Mouse (Mus musculus): Measurements from ENCODE around the gene Kansl2. TPM values are rescaled to one million over a fixed set of nuclear protein-coding genes. Genes with fewer than 3 reads are reported as not detected.

Kansl2 gene
- polyA plus RNA-seq, 1 experiment from 2014 or later = 89.9 TPM

Small RNAs within 50 kb of the gene (microRNA-seq; reads per million reads assigned to microRNA genes)
- not detected for gene Mir1291

Other genes with a start within 250 kb of the Kansl2 start
- 0.65 and 0.70 TPM in 2 replicates for gene Zfp641, start 238.1 kb downstream of the Kansl2 start, polyA plus RNA-seq (2015; fragmentation: Nextera tagmentation; extraction: Ambion mirVana)
- not detected in 2 replicates for gene Olfr285, start 216.9 kb downstream of the Kansl2 start, polyA plus RNA-seq (2015; fragmentation: Nextera tagmentation; extraction: Ambion mirVana)
- not detected in 2 replicates for gene Olfr284, start 193.3 kb downstream of the Kansl2 start, polyA plus RNA-seq (2015; fragmentation: Nextera tagmentation; extraction: Ambion mirVana)
- not detected in 2 replicates for gene Olfr283, start 153.3 kb downstream of the Kansl2 start, polyA plus RNA-seq (2015; fragmentation: Nextera tagmentation; extraction: Ambion mirVana)
- not detected in 2 replicates for gene Olfr282, start 103.0 kb downstream of the Kansl2 start, polyA plus RNA-seq (2015; fragmentation: Nextera tagmentation; extraction: Ambion mirVana)
- gene Olfr281, start 81.7 kb downstream of the Kansl2 start, polyA plus RNA-seq (2015; fragmentation: Nextera tagmentation; extraction: Ambion mirVana) = not detected in 2 replicates
- gene OR5BS1P, start 64.4 kb downstream of the Kansl2 start, polyA plus RNA-seq (2015; fragmentation: Nextera tagmentation; extraction: Ambion mirVana) = not detected in 2 replicates
- 0.39 and 0.82 TPM in 2 replicates for gene Lalba, start 51.5 kb downstream of the Kansl2 start, polyA plus RNA-seq (2015; fragmentation: Nextera tagmentation; extraction: Ambion mirVana)
- gene Olfr279, start 41.9 kb downstream of the Kansl2 start, polyA plus RNA-seq (2015; fragmentation: Nextera tagmentation; extraction: Ambion mirVana) = not detected in 2 replicates
- gene Ccnt1, start 36.7 kb upstream of the Kansl2 start, polyA plus RNA-seq (2015; fragmentation: Nextera tagmentation; extraction: Ambion mirVana) = 51.6 and 64.2 TPM in 2 replicates
- gene 4930415O20Rik, start 36.7 kb upstream of the Kansl2 start, polyA plus RNA-seq (2015; fragmentation: Nextera tagmentation; extraction: Ambion mirVana) = not detected in 2 replicates
- 21.5 and 21.7 TPM in 2 replicates for gene Adcy6, start 75.8 kb upstream of the Kansl2 start, polyA plus RNA-seq (2015; fragmentation: Nextera tagmentation; extraction: Ambion mirVana)
- 21.9 and 22.7 TPM in 2 replicates for gene Cacnb3, start 96.6 kb upstream of the Kansl2 start, polyA plus RNA-seq (2015; fragmentation: Nextera tagmentation; extraction: Ambion mirVana)
- gene Ddx23, start 128.6 kb upstream of the Kansl2 start, polyA plus RNA-seq (2015; fragmentation: Nextera tagmentation; extraction: Ambion mirVana) = 21.6 and 24.0 TPM in 2 replicates
- gene Rnd1, start 143.2 kb upstream of the Kansl2 start, polyA plus RNA-seq (2015; fragmentation: Nextera tagmentation; extraction: Ambion mirVana) = 0.68 and 0.92 TPM in 2 replicates
- 4.9 and 5.3 TPM in 2 replicates for gene Ccdc65, start 173.9 kb upstream of the Kansl2 start, polyA plus RNA-seq (2015; fragmentation: Nextera tagmentation; extraction: Ambion mirVana)
- 32.5 and 33.5 TPM in 2 replicates for gene Fkbp11, start 193.9 kb upstream of the Kansl2 start, polyA plus RNA-seq (2015; fragmentation: Nextera tagmentation; extraction: Ambion mirVana)
- 40.2 and 40.6 TPM in 2 replicates for gene Arf3, start 228.9 kb upstream of the Kansl2 start, polyA plus RNA-seq (2015; fragmentation: Nextera tagmentation; extraction: Ambion mirVana)
- 0.13 and 0.23 TPM in 2 replicates for gene Wnt10b, start 243.9 kb upstream of the Kansl2 start, polyA plus RNA-seq (2015; fragmentation: Nextera tagmentation; extraction: Ambion mirVana)

Measured in lung, embryonic 16.5 days (tissue).